Mouse (Mus musculus) embryo, embryonic 10 days (tissue): ENCODE measurements at regions not wholly inside any gene's neighbourhood (a gene's known extent, or its start where the extent isn't known, plus 50 kb on each side); places are given as distances from the start of the nearest gene placed in this dataset.

Experiments
- DNase-seq: peaks from one replicate; pipeline ENCODE4 v3.0.0-alpha.2; 2015; ENCODE audit warnings: low spot score

GRCm38 (mm10) chr7:77966658-77967057, 771.2 kb downstream of the Ntrk3 start:
- DNase-seq, result no peak

GRCm38 (mm10) chr7:77933366-77933765, 804.4 kb downstream of the Ntrk3 start:
- no peak for DNase-seq

GRCm38 (mm10) chr7:77928479-77929467, 809.0 kb downstream of the Ntrk3 start:
- DNase-seq, result no peak

- no peak for DNase-seq
Observed at GRCm38 (mm10) chr7:77899231-77899630, 838.6 kb downstream of the Ntrk3 start.

- DNase-seq, result no peak
Observed at GRCm38 (mm10) chr7:77888543-77888942, 849.3 kb downstream of the Ntrk3 start.

GRCm38 (mm10) chr7:77882605-77883354, 855.0 kb downstream of the Ntrk3 start:
- DNase-seq, result no peak

- no peak for DNase-seq
Observed at GRCm38 (mm10) chr7:77867518-77867917, 870.3 kb downstream of the Ntrk3 start.

- DNase-seq, result no peak
Observed at GRCm38 (mm10) chr7:77861841-77862240, 876.0 kb downstream of the Ntrk3 start.

- peak; percentile 51 for DNase-seq
Observed at GRCm38 (mm10) chr7:77858436-77858835, 879.4 kb downstream of the Ntrk3 start.

GRCm38 (mm10) chr7:77857979-77858378, 879.8 kb downstream of the Ntrk3 start:
- DNase-seq, result no peak

- DNase-seq, result peak; percentile 11
Observed at GRCm38 (mm10) chr7:77855653-77856239, 882.1 kb downstream of the Ntrk3 start.

- no peak for DNase-seq
Observed at GRCm38 (mm10) chr7:77855077-77855476, 882.7 kb downstream of the Ntrk3 start.

- DNase-seq, result no peak
Observed at GRCm38 (mm10) chr7:77824261-77824959, 913.4 kb downstream of the Ntrk3 start.

GRCm38 (mm10) chr7:77812052-77812903, 925.5 kb downstream of the Ntrk3 start:
- DNase-seq, result peak; percentile 82

GRCm38 (mm10) chr7:77786801-77787200, 951.0 kb downstream of the Ntrk3 start:
- no peak for DNase-seq

- peak; percentile 49 for DNase-seq
Observed at GRCm38 (mm10) chr7:77771711-77772449, 965.9 kb downstream of the Ntrk3 start.

GRCm38 (mm10) chr7:77738996-77739765, 998.6 kb downstream of the Ntrk3 start:
- DNase-seq, result no peak
